Mouse (Mus musculus): Measurements from ENCODE around the gene Rpl9. TPM values are rescaled to one million over a fixed set of nuclear protein-coding genes. Genes with fewer than 3 reads are reported as not detected.

The Rpl9 gene
- total RNA-seq (2021), result 100 to 1,000 TPM; 742 to 758 TPM
- long read RNA-seq, transcript Rpl9-201 (8 exons, 738 nt), result major isoform, 99 of 114 reads
- long read RNA-seq, partial matches to known transcripts, result 11 of 114 reads
- long read RNA-seq, other reads (novel, unspliced or antisense), result 4 of 114 reads

- peak; percentile 98 to 99 for DNase-seq (ENCODE audit: low spot score in 2 of 2)
These were observed at the start of gene Rpl9, which contains the start of gene Lias for GRCm38 (mm10) chr5:65390648-65391644. Rpl9 (minus strand) TSS chr5:65391444. Lias (plus strand) TSS chr5:65391497.

GRCm38 (mm10) chr5:65438041-65438440 lies 46.8 kb upstream of the Rpl9 start:
- DNase-seq (ENCODE audit: low spot score in 2 of 2), result no peak

DNA sequence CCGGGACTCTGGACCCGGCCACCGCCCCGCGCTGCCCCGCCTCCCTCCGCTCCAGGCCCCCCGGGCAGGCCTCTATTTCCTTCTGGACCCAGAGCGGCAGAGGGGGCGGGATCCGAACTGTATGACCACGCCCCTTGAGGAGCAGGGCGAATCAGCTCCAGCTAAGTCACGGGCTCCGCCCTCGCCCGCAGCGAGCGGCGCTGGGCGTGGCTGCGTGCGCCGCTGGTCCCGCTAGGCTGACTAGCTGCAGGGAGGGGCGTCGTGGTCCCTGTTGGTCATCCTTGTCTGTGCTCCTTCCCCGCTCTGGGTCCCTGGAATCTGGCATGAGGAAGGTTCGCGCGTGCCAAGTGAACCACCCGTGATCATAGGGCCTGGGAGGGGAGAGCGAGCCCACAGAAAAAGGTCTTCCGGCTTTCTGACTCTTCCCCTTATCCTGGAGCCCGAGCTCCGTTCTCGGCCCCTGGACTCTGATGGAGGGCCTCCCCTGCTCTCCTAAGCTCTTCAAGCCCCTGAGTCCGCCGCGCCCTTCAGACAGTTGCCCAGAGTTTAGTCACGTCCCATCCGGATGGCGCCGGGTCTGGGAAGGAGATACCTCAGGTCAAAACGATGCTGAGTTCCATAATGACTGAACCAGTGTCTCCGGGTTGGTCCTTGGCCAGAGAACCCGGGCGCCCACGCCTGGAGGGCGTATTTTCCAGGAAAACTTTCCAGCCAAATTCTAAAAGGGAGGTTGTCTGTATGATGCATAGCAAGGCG lies 44.7 kb upstream of the Rpl9 start, which contains the start of gene Ugdh:
TSS of gene Ugdh (minus strand) at position 144 of the 756 bp plus-strand sequence.
- DNase-seq (ENCODE audit: low spot score in 2 of 2), result peak; percentile 94 to 98

- no peak for DNase-seq (ENCODE audit: low spot score in 2 of 2)
These were observed 44.1 kb upstream of the Rpl9 start for GRCm38 (mm10) chr5:65435363-65435805.

DNA sequence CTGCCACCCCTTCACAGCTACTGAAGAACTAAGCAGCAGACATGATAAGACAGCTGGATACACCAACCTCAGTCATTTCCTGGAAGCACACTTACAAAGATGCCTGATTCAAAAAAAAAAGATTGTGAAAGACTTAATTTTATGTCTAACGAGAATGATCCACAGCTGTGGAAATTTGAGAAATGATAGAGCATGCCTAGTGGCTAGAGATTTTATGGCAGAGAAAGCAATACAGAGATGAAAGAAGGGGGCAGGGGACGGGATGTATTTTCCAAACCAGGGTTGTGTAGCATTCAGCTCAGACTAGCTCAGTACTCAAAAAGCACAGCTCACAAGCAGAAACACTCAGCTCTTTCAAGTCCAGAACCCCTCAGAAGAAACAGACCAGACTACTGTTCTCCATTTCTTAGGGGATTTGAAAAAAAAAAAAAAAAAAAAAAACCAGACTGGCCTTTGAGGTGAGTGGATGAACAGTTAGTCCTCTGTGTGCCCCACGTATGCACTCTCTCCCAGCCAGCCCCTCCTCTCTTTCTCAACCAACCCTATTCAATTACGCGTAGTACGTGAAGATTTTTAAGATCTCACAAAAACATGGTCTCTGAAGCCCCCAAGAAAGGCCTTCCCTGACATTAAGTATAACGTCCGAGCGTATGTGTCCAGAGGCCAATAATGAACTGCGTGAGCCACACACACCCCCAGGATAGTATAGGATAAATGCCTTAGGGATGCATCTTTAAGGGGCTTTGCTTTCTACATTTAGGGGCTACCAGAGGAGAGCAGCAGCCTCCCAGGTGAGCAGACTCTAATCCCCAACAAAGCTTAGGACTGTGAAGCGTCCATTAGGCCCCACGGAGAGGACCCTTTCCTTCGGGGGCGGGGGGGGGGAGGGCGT lies 43.5 kb upstream of the Rpl9 start:
- peak in 1 of 2 experiments; percentile 49 for DNase-seq (ENCODE audit: low spot score in 2 of 2)

GRCm38 (mm10) chr5:65429441-65429840 lies 38.2 kb upstream of the Rpl9 start:
- no peak for DNase-seq (ENCODE audit: low spot score in 2 of 2)

- no peak for DNase-seq (ENCODE audit: low spot score in 2 of 2)
These were observed 37.1 kb upstream of the Rpl9 start for GRCm38 (mm10) chr5:65428321-65428720.

- DNase-seq (ENCODE audit: low spot score in 2 of 2), result no peak
These were observed 34.0 kb upstream of the Rpl9 start for GRCm38 (mm10) chr5:65425251-65425650.

DNA sequence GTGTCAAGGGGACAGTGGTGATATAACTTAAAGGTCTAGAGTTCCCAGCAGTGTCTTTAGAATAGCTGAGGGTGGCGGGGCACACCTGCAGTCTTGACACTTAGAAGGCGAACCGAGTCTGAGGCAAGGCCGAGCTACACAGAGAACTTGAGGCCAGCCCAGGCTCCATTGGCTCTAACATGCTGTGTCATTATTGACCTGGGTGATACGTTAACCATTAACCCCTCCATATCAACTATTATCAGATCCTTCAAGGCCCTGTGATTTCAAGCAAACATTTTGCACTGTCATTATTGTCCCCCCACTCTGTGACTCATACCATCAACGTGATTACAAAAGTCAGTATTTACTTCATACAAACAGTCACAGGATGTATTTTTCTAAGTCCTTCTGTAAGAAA lies 33.0 kb upstream of the Rpl9 start:
- DNase-seq (ENCODE audit: low spot score in 2 of 2), result no peak

DNA sequence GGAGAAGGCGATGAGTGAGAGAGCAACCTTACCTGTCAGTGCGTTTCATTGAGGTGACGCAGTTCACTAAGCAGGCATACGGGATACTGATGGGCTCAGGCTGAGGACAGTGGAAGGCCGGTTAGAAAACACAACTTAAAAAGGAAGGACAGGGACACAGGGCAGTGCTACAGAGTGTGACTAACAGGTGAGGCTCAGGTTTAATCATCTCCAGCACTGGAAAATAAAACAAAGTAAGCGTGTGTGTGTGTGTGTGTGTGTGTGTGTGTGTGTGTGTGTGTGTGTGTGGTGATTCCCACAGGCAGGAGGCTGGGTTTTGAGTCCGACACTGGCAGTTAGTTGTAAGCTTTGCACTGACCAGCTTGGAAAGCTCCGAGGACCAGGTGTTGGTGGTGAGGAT lies 31.6 kb upstream of the Rpl9 start:
- DNase-seq (ENCODE audit: low spot score in 2 of 2), result no peak

DNA sequence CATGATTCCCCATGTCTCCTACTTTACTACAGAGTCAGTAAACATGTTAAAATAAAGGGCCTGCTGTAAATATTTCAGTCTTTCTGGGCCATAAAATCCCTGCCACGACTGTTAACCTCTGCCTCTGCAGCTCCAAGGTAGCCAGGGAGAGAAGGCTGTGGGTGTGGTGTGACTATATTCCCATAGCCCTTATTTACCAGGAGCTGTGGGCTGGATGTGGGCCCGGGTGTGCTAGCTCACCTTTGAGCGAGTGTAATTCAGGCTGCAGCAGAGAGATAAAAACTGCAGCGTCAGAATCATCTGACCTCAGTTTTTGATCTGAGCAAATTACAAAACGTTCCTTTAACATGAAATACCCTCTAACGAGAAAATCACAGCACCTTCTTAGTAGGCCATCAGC lies 29.6 kb upstream of the Rpl9 start:
- DNase-seq (ENCODE audit: low spot score in 2 of 2), result no peak

- no peak for DNase-seq (ENCODE audit: low spot score in 2 of 2)
These were observed 27.9 kb upstream of the Rpl9 start for GRCm38 (mm10) chr5:65419136-65419535.

GRCm38 (mm10) chr5:65415653-65416458 lies 24.6 kb upstream of the Rpl9 start:
- no peak for DNase-seq (ENCODE audit: low spot score in 2 of 2)

DNA sequence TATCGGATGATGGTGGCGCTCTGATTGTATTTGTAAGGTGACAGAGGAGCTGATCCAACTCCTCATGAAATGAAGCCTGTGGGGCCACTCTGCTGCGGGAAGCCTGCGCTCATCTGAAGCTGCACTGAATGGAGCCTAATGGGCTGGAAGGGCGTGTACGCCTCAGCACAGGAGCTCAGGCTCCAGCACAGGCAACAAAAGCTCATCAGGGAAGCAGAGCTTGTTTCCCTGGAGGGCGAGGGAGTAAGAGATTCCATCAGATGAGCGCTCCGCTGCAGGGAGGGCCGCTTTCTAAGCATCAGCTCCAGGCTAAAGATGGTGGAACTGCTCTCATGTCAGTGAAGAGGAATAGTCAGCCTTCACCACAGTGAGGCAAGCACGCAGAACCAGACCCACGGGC lies 16.7 kb upstream of the Rpl9 start:
- DNase-seq (ENCODE audit: low spot score in 2 of 2), result no peak

DNA sequence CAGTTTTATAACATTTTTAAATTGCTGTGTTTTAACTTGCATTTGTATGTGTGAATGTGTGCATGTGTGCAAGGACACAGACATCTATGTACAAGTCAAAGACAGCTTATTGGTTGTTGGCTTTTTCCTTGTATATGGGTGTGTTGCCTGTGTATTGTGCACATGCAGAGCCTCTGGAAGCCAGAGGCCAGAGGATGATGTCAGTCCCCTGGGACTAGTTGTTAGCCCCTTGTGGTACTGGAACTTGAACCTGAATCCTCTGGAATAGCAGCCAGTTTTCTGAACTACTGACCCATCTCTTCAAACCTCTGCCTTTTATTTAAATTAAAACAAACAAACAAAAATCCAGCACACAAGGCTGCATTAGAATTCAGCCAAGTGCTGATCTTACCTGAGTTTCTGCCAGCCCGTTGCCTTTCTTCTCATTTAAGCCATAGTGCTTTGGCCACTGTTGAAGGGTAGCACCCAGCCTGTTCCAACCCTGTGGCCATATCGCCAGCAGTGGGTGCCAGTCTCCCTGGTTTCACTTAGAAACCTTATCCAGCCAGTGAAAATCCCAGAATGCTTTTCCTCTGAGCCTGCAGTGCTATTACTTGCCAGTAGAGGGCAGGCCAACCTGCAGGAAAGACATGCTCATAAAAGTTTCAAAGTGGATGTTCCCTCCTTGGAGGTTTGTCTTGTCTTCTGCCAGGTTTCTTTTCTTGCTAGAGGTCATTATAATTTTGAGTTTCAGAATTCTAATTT lies 10.2 kb upstream of the Rpl9 start:
- DNase-seq (ENCODE audit: low spot score in 2 of 2), result peak; percentile 65 to 89

GRCm38 (mm10) chr5:65394425-65394824 lies 3.2 kb upstream of the Rpl9 start:
- no peak for DNase-seq (ENCODE audit: low spot score in 2 of 2)

GRCm38 (mm10) chr5:65391753-65392152 lies 509 bp upstream of the Rpl9 start:
- DNase-seq (ENCODE audit: low spot score in 2 of 2), result no peak

GRCm38 (mm10) chr5:65387008-65387867 lies 4.0 kb downstream of the Rpl9 start:
- no peak for DNase-seq (ENCODE audit: low spot score in 2 of 2)
